ENCODE assay signal across 9 mouse cellular contexts in genomic region chr13:51647770-51648169, GRCm38 (mm10). TPM values are rescaled to one million over a fixed set of nuclear protein-coding genes. Genes with fewer than 3 reads are reported as not detected.
DNase-seq lines count a peak whose midpoint lies in the region; ATAC-seq and TF ChIP-seq lines count a peak whose summit lies in the region.
"Had no signal": no experiment of that assay in that cellular context is flagged by ENCODE, and none has a peak within 500 bp of the region (broad histone marks: within the 10 kb centered on the region; RNA-seq: fewer than 3 reads in every experiment).

No protein-coding gene starts in this region.

- TF ChIP-seq POLR2A in ES-Bruce4 (IDR thresholded peaks at IDR 0.05; ENCODE audit: insufficient read depth, low read length) = no peak

- peak overlapping the region; percentile 62 for H3K4me2 ChIP-seq in heart, postnatal 0 days (ENCODE audit: low read depth, low read length)
- H3K4me2 ChIP-seq in forebrain, embryonic 14.5 days (ENCODE audit: low read length) = peak overlapping the region; percentile 79
- peak overlapping the region; percentile 66 for H3K4me2 ChIP-seq in limb, embryonic 13.5 days (replicated peaks)

- no peak for TF ChIP-seq EP300 in heart, postnatal 0 days (IDR thresholded peaks at IDR 0.05; ENCODE audit: low read depth)
- no peak for TF ChIP-seq EP300 in ES-Bruce4 (IDR thresholded peaks at IDR 0.05; ENCODE audit: insufficient read depth, low read depth, low read length)

- DNase-seq in heart, postnatal 0 days (ENCODE audit: low spot score) = no peak
- no peak for DNase-seq in heart, postnatal 4 days
- DNase-seq in forebrain, embryonic 14.5 days (ENCODE audit: low spot score) = no peak
- no peak for DNase-seq in layer of hippocampus, adult 2 months (ENCODE audit: low spot score in 2 of 2)
- no peak for DNase-seq in ovary, adult 18-20 months (ENCODE audit: low spot score)
- DNase-seq in gastrocnemius, postnatal 4 days (ENCODE audit: low spot score in 2 of 2) = no peak
- DNase-seq: thymus, adult 18-20 months had no signal

- H3K9ac ChIP-seq in heart, postnatal 0 days (replicated peaks; ENCODE audit: low read depth, low read length) = peak overlapping the region; percentile 25; the same call in 1 of the 2 replicates
- peak overlapping the region; percentile 59; the same call in 1 of the 2 replicates for H3K9ac ChIP-seq in ES-Bruce4 (ENCODE audit: low read depth, poor library complexity, severe bottlenecking)
- H3K9ac ChIP-seq in forebrain, embryonic 14.5 days (ENCODE audit: low read length) = peak overlapping the region; percentile 32; the same call in 1 of the 2 replicates
- peak overlapping the region; percentile 31; the same call in 1 of the 2 replicates for H3K9ac ChIP-seq in limb, embryonic 13.5 days

- WGBS in heart, postnatal 0 days = 90% methylated on average over 3 of the region's 3 CpGs
- 93% methylated on average over 3 of the region's 3 CpGs for WGBS in forebrain, embryonic 14.5 days
- WGBS in limb, embryonic 13.5 days = 92% methylated on average over 3 of the region's 3 CpGs

- TF ChIP-seq CTCF in heart, postnatal 0 days (IDR thresholded peaks at IDR 0.05; ENCODE audit: low read depth) = no peak
- TF ChIP-seq CTCF in ES-Bruce4 (IDR thresholded peaks at IDR 0.05; ENCODE audit: low read depth, low read length) = no peak
- no peak for TF ChIP-seq CTCF in layer of hippocampus, adult 2 months (conservative IDR thresholded peaks at IDR 0.05)

- H3K4me1 ChIP-seq in heart, postnatal 0 days (ENCODE audit: control insufficient read depth, insufficient read depth) = peaks cover 31% of the 10 kb centered on the region
- no peaks in the 10 kb centered on the region for H3K4me1 ChIP-seq in ES-Bruce4 (ENCODE audit: control insufficient read depth, insufficient read depth, low read length)
- H3K4me1 ChIP-seq in forebrain, embryonic 14.5 days (ENCODE audit: control insufficient read depth, insufficient read depth, low read length) = peaks cover 21% of the 10 kb centered on the region
- peaks cover 35% of the 10 kb centered on the region for H3K4me1 ChIP-seq in limb, embryonic 13.5 days

- H3K27ac ChIP-seq in heart, postnatal 0 days (ENCODE audit: low read depth) = no peak overlapping the region
- H3K27ac ChIP-seq in ES-Bruce4 (ENCODE audit: insufficient read depth, low read length) = 0 out of 2 replicates have a peak overlapping the region, but pooled peaks have one; percentile 31
- no peak overlapping the region for H3K27ac ChIP-seq in forebrain, embryonic 14.5 days (ENCODE audit: low read depth, low read length)
- no peak overlapping the region for H3K27ac ChIP-seq in limb, embryonic 13.5 days
- H3K27ac ChIP-seq in layer of hippocampus, adult 2 months = no peak overlapping the region

- no peaks in the 10 kb centered on the region for H3K27me3 ChIP-seq in heart, postnatal 0 days (ENCODE audit: control insufficient read depth, insufficient read depth, low read length)
- no peaks in the 10 kb centered on the region for H3K27me3 ChIP-seq in ES-Bruce4 (ENCODE audit: control insufficient read depth, insufficient read depth, low read length, poor library complexity, severe bottlenecking)
- no peaks in the 10 kb centered on the region for H3K27me3 ChIP-seq in forebrain, embryonic 14.5 days (replicated peaks; ENCODE audit: control insufficient read depth, insufficient read depth, low read length)
- no peaks in the 10 kb centered on the region for H3K27me3 ChIP-seq in limb, embryonic 13.5 days

- peaks cover 8% of the 10 kb centered on the region for H3K36me3 ChIP-seq in heart, postnatal 0 days (replicated peaks; ENCODE audit: control insufficient read depth, insufficient read depth, low read length)
- peaks cover 28% of the 10 kb centered on the region for H3K36me3 ChIP-seq in ES-Bruce4 (ENCODE audit: control insufficient read depth, insufficient read depth, low read length, poor library complexity, severe bottlenecking)
- peaks cover 2% of the 10 kb centered on the region; the same call in 1 of the 2 replicates for H3K36me3 ChIP-seq in forebrain, embryonic 14.5 days (ENCODE audit: control insufficient read depth, insufficient read depth, low read length)
- H3K36me3 ChIP-seq in limb, embryonic 13.5 days = peaks cover 4% of the 10 kb centered on the region

- H3K4me3 ChIP-seq in heart, postnatal 0 days (ENCODE audit: low read depth, low read length) = peak overlapping the region; percentile 63
- no peak overlapping the region for H3K4me3 ChIP-seq in ES-Bruce4 (ENCODE audit: low read depth, low read length)
- no peak overlapping the region for H3K4me3 ChIP-seq in forebrain, embryonic 14.5 days (ENCODE audit: low read depth, low read length)
- H3K4me3 ChIP-seq in limb, embryonic 13.5 days = peak overlapping the region; percentile 90
- H3K4me3 ChIP-seq in layer of hippocampus, adult 2 months = no peak overlapping the region

- no peak for ATAC-seq in heart, postnatal 0 days (ENCODE audit: insufficient read depth, low read depth)
- ATAC-seq in forebrain, embryonic 14.5 days = no peak
- no peak for ATAC-seq in limb, embryonic 13.5 days (ENCODE audit: low FRiP score, low read depth)

- no peaks in the 10 kb centered on the region for H3K9me3 ChIP-seq in heart, postnatal 0 days (replicated peaks; ENCODE audit: control insufficient read depth, low read length)
- no peaks in the 10 kb centered on the region for H3K9me3 ChIP-seq in ES-Bruce4 (replicated peaks; ENCODE audit: control insufficient read depth, insufficient read depth, low read length, poor library complexity, severe bottlenecking)
- no peaks in the 10 kb centered on the region for H3K9me3 ChIP-seq in forebrain, embryonic 14.5 days (replicated peaks; ENCODE audit: control insufficient read depth, low read length)
- H3K9me3 ChIP-seq in limb, embryonic 13.5 days = no peaks in the 10 kb centered on the region

RNA-seq across cellular contexts. Expression of gene Cks2, which starts 2.7 kb away (rescaled TPM):
- 199 and 228 TPM in 2 replicates for total RNA-seq in heart, postnatal 0 days (2014; rRNA removed; ENCODE audit: low replicate concordance)
- 101 and 105 TPM in 2 replicates for polyA plus RNA-seq in heart, postnatal 0 days (2015; fragmentation: Nextera tagmentation; extraction: Ambion mirVana)
- 10 to 100 TPM; 76.8 to 86.6 TPM for total RNA-seq in heart, postnatal 4 days (2021)
- 423 and 447 TPM in 2 replicates for polyA plus RNA-seq in ES-Bruce4 (2011; ENCODE audit: insufficient read depth, insufficient read length, low read depth, missing spikeins)
- polyA plus RNA-seq in forebrain, embryonic 14.5 days (2014; fragmentation: Nextera tagmentation; extraction: Ambion mirVana) = 147 and 215 TPM in 2 replicates
- 299 and 324 TPM in 2 replicates for polyA plus RNA-seq in limb, embryonic 13.5 days (2015; fragmentation: Nextera tagmentation; extraction: Ambion mirVana)
- 1 to 10 TPM; 1.9 to 2.8 TPM for total RNA-seq in layer of hippocampus, adult 2 months (2021)
- 10 to 100 TPM; 22.3 to 26.5 TPM for total RNA-seq in gastrocnemius, postnatal 4 days (2021)

RNA-seq across cellular contexts. Expression of gene Secisbp2, which starts 3.7 kb away (rescaled TPM):
- total RNA-seq in heart, postnatal 0 days (2014; rRNA removed; ENCODE audit: low replicate concordance) = 15.1 and 29.8 TPM in 2 replicates
- 23.9 and 27.7 TPM in 2 replicates for polyA plus RNA-seq in heart, postnatal 0 days (2015; fragmentation: Nextera tagmentation; extraction: Ambion mirVana)
- 10 to 100 TPM; 22.3 to 23.0 TPM for total RNA-seq in heart, postnatal 4 days (2021)
- polyA plus RNA-seq in ES-Bruce4 (2011; ENCODE audit: insufficient read depth, insufficient read length, low read depth, missing spikeins) = 21.1 and 25.5 TPM in 2 replicates
- 28.5 and 29.5 TPM in 2 replicates for polyA plus RNA-seq in forebrain, embryonic 14.5 days (2014; fragmentation: Nextera tagmentation; extraction: Ambion mirVana)
- polyA plus RNA-seq in limb, embryonic 13.5 days (2015; fragmentation: Nextera tagmentation; extraction: Ambion mirVana) = 31.6 and 33.4 TPM in 2 replicates
- total RNA-seq in layer of hippocampus, adult 2 months (2021) = 10 to 100 TPM; 22.5 to 22.9 TPM
- 10 to 100 TPM; 14.9 to 17.6 TPM for total RNA-seq in gastrocnemius, postnatal 4 days (2021)

Comparison
In these comparisons a context has a peak if more than half of its experiments do, and no peak if none do; other contexts are left out.
1. H3K4me3 ChIP-seq: peak in heart, postnatal 0 days (single experiment) and limb, embryonic 13.5 days (single experiment); none in ES-Bruce4 (single experiment), forebrain, embryonic 14.5 days (single experiment) and layer of hippocampus, adult 2 months (single experiment).
2. RNA of gene Cks2, which starts 2.7 kb away (total RNA-seq): 199 to 228 TPM in heart, postnatal 0 days, 76.8 to 86.6 TPM in heart, postnatal 4 days and 22.3 to 26.5 TPM in gastrocnemius, postnatal 4 days; 1.9 to 2.8 TPM in layer of hippocampus, adult 2 months; every median in the first group is over 4 times any median in the second.
3. Peak in every context shown above with its lines, with median percentiles within 50 percentile points of each other: H3K4me2 ChIP-seq and H3K9ac ChIP-seq.